Mouse (Mus musculus) urinary bladder, adult 18-20 months (tissue): ENCODE data around the gene Olfr76.
"Not testable (repeated sequence)": the region's sequence is repeated elsewhere in the genome, so short reads cannot be mapped to it uniquely, and the experiment has no call there.

ENCODE experiments used
- DNase-seq, 2 experiments: peaks; one replicate each; pipeline ENCODE4 v3.0.0; 2022; ENCODE audit warnings: low spot score in 2 of 2, mixed read lengths in 2 of 2

The Olfr76 gene

DNA sequence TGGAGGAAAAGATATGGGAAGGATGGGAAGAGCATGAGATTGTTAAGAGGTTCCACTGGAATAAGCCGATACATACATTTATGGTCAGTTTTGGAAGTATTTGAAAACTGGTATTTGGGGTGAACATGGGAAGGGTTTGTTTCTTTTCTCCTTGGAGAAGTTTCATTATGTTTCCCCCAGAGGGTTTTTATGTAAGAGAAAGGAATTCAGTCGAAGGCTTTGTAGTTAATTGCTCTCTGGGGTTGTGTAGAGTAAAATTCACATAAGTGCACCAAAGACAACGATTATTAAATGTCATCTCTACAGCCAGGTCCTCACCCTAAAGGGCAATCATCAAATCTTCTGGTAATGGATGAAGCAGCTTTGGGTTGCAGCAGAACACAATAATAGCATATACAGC, at the start of gene Olfr76:
Gene Olfr76, minus strand, starts transcription at position 101 of the 400 bp plus-strand sequence.
- DNase-seq = no peak

DNA sequence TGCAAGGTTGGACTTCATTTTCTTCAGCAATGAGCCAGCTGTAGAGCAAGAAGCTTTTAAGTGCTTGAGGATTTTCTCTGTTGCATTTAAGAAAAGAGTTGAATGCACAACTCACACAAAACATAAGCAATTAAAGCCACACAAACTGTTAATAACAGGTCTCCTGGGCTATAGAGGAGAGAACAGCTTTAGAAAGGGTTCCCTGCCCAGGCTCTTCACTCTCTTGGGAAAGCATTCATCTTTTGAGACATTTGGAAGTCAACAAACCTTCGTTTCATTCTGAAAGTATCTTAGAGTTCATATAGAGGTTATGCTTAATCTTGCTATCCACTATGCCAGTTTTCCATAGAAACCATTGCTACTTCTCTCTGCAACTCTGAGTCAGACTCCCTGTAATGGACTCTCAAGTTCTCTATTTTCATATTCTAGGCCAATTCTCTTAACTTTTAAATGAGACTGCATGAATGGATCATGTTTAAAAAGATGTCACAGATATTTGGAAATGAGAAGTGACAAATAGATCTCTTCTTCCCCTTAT, 47.1 kb upstream of the Olfr76 start, which contains the start of gene Olfr1555-ps1:
Gene Olfr1555-ps1, minus strand, starts transcription at position 51 of the 538 bp plus-strand sequence.
- not testable (repeated sequence) for DNase-seq

DNA sequence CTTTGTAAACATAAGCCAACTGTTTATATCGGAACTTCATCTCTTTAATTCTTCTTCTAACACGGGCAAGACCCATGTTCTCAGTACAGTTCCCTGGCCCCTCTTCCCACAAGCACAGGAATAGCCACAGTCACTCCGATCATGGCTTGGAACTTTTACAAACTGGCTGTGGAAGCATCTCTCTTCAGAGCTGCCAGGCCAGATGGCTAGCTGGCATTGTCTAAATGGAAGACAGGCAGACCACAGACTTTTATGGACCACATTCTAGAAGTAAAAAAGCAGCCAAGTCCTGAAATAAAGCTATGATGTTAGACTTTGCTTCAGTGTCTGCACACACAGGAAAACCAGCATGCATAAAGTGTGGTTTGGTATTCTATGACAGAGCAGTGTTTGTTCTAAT, 22.4 kb upstream of the Olfr76 start:
- DNase-seq = no peak

DNA sequence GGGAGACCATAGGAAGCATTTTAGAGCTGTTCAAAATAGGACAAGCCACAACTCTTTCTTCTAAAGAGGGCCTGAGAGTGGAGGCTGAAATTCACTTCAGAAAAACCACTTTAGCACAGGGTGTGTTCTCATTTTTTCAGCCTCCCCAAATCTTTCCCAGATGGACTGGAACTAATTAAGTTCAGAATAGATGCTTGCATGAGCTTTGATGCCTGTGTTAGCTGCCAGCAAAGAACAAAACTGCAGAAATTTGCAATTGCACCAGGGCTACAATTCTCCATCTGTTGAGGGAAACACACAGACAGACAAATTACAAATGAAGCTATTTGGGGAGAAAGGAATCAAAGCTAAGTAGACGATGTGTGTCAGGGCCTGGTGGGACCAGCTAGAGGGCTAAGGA, 20.4 kb upstream of the Olfr76 start:
- DNase-seq = no peak

DNA sequence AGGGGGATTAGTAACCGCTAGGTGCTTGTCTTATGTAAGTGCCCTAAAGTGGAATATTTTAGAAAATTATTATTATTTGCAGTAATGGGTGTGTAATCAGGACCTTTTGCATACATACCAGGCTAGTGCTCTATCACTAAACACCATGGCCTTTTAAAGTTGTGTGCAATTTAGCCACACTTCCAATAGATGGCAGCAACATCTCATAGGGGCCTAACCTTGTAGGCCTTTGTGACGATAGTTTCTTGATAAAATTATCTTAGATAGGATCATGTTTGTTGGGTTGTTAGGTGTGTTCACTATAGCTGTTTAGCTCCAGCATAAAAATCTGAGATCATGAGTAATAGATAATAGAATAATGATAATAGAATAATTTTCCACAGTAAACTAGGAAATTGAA, 11.3 kb upstream of the Olfr76 start:
- no peak for DNase-seq

DNA sequence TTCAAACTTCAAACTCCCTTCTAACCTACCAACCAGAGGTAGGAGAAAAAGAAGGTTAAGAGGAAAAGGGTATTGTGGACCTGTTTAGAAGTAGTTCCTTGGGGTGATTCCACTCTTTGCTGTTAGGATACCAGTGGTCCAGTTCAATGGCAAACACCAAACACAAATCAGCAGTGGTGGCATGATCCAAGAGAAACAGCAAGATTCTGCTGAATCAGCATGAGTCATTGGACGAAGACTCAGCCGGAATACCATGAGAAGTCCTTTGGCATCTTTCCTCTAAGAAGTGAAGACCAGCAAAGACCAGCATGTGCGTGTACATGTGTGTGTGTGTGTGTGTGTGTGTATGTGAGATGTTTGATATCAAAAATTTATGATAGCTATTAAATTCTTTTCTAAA, 6.5 kb downstream of the Olfr76 start:
- DNase-seq = no peak

DNA sequence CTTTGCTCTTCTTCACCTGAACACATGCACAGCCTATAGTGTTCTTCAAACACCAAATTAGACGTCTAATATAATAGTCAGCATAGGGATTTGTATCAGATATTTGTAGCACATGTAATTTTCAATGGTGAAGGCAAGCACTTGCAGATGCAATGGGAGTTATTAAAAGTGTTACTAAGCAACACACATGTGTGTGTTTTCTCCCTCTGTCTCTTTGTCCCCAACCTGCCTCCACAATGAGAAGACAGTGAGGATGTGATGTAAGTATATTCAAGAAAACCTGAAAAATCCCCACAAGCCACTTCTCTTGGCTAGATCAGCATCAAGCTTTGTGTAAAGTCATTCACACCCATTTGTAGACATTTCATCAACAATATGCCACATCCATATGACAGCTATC, 7.2 kb downstream of the Olfr76 start, which contains the start of gene Olfr1428:
Gene Olfr1428, minus strand, starts transcription at position 101 of the 400 bp plus-strand sequence.
- no peak for DNase-seq

DNA sequence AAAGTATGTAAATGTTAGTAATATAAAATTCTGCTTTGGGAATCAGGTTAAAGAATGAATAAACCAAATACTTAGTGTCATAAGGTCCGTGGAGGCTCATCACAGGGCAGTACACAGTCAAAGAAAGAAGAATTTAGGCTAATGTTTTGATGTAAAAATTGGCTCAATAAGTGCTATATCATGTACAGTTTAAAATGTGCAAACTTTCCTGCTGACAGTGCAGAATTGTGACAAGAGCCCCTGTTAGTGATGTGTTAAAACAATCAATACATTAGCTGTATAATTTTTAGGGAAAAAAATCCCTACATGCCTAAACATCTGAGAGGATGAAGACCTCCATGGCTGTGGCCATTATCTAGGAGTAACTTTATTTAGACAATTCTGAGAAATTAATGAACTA, 9.2 kb downstream of the Olfr76 start:
- no peak for DNase-seq

DNA sequence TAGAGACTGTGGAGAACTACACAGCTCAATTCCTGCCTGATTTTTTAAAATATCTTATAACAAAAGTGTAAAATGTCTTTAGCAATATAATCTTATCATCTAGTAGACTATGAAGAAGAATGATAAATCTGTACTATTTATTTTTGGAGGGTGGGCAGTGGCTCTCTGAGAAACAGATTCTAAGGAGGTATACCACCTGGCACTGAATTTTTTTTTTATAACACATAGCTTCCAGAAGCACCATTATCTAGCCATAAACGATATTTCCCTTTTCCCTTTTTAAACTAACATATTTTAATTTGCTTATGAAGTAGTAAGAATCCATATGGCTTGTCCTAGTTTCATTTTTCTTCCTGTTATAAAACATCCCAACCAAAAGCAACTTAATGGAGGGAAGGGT, 18.5 kb downstream of the Olfr76 start:
- DNase-seq = no peak

DNA sequence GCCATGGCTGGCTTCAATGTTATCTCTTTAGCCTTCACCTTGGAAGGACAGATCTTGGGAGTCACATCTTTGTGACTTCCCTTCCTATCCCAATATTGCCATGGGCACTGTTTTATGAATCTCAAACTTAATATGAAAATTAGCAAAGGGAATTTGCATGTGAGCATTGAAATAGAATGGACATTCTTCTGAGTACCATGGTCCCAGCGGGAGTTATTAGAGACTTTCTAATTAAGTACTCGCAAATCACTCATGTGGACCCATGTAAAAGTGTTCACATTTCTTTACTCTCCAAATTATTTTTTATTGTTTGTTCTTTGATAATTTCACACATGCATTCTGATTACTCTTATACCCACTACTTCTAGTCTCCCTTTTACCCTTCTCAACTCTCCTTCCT, 19.8 kb downstream of the Olfr76 start, which contains the start of gene Olfr1427:
Gene Olfr1427, minus strand, starts transcription at position 101 of the 400 bp plus-strand sequence.
- no peak for DNase-seq

DNA sequence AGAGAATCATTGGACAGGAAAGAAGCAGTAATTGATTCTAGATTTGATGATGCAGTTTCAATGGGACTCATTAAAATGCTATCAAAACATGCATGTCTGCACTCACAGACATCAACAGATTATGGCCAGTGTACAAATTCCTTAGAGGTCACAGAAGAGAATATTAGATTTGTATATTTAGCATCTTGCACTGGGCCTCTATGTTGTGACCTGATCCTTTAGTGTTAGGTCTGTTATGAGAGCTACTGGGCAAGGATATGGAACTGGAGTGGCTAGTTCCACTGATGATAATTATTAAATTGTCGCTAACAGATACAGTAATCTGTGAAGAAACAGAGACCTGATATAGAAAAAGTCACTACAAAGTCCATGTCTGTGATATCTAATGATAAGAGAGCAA, 31.1 kb downstream of the Olfr76 start, which contains the start of gene Olfr1426:
Gene Olfr1426, minus strand, starts transcription at position 101 of the 400 bp plus-strand sequence.
- no peak for DNase-seq

DNA sequence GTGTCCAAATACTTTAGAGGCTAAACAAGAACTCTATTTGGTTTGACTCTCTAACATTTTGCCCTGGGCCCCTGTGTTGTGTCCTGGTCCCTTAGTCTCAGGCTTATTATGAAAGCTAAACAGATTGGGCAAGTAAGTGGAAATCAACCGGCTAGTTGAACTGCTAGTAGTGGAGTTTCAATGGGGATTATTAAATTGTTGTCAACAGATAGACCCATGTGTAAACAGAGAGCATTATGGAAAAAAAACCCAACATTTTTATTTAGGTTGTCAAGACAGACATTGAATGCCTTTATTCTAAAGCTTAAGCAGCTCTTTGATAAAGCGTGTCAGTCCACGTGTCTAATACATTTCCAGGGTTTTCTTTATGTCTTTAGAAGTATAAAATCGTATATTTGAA, 45.4 kb downstream of the Olfr76 start, which contains the start of gene Olfr1425:
Gene Olfr1425, minus strand, starts transcription at position 101 of the 400 bp plus-strand sequence.
- DNase-seq = not testable (repeated sequence)

DNA sequence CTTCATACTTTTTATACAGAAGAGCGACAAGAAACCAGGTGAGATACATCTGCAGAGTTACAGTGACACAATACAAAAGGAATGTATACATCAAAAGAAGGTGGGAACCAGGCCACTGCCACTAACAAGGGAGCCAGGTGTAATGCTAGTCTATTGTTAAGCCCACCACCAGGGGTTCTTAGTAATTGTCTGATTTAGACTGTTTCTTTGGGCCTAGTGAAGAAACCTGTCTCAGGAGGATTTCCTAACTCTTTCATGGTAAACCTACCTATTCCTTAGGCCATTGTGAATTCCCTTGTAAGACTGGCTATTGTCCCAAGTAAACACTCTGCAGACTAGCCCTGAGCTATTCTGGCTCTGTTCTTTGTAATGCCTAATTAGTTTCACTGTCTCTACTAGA, 53.5 kb downstream of the Olfr76 start:
- DNase-seq = not testable (repeated sequence)
